Mouse (Mus musculus) heart, postnatal 14 days (tissue): Measurements from ENCODE around the gene Dnase1l1. TPM values are rescaled to one million over a fixed set of nuclear protein-coding genes. Genes with fewer than 3 reads are reported as not detected.

ENCODE experiments used
- microRNA-seq, 2 experiments: library from miRNA; unstranded; fragments of <30 nt; microRNA quantifications; one replicate each; pipeline ENCODE4 v1.2.0; 2021 to 2022
- total RNA-seq, 2 experiments: library from RNA; stranded (reverse); gene quantifications; 2 replicates each; pipeline ENCODE4 v1.2.3; 2021

Dnase1l1 gene
- total RNA-seq, 2 experiments from 2014 or later = 13.2 to 13.3 TPM

Small RNAs within 50 kb of the gene (microRNA-seq; reads per million reads assigned to microRNA genes)
- gene Mir7091 (0.12 to 0.81 reads per million in 2 experiments), gene Mir7092 (0 reads per million in 2 experiments)

Other genes with a start within 250 kb of the Dnase1l1 start
- gene Opn1mw, start 154.9 kb downstream of the Dnase1l1 start, total RNA-seq = not detected
- 10 to 100 TPM; 28.4 to 34.6 TPM for gene Mecp2, start 147.0 kb downstream of the Dnase1l1 start, total RNA-seq
- gene Tex28, start 114.5 kb downstream of the Dnase1l1 start, total RNA-seq = not detected
- gene Tktl1, start 105.1 kb downstream of the Dnase1l1 start, total RNA-seq = not detected
- gene Flna, start 32.5 kb downstream of the Dnase1l1 start, total RNA-seq = 100 to 1,000 TPM; 157 to 168 TPM
- gene Emd, start 27.6 kb downstream of the Dnase1l1 start, total RNA-seq = 10 to 100 TPM; 31.4 to 34.6 TPM
- gene Rpl10, start 11.5 kb downstream of the Dnase1l1 start, total RNA-seq = 100 to 1,000 TPM; 153 to 191 TPM
- gene Taz, start 425 bp downstream of the Dnase1l1 start, total RNA-seq = 10 to 100 TPM; 39.0 to 42.9 TPM
- 100 to 1,000 TPM; 122 TPM for gene Atp6ap1, start 14.8 kb upstream of the Dnase1l1 start, total RNA-seq
- gene Gdi1, start 22.7 kb upstream of the Dnase1l1 start, total RNA-seq = 10 to 100 TPM; 77.6 to 90.8 TPM
- 10 to 100 TPM; 28.5 to 28.6 TPM for gene Fam50a, start 30.7 kb upstream of the Dnase1l1 start, total RNA-seq
- 1 to 10 TPM in 1 of 2 experiments, under 1 TPM in 1; 0.98 to 1.1 TPM for gene Plxna3, start 46.7 kb upstream of the Dnase1l1 start, total RNA-seq
- 10 to 100 TPM; 34.7 to 38.3 TPM for gene Lage3, start 71.3 kb upstream of the Dnase1l1 start, total RNA-seq
- gene Ubl4a, start 90.9 kb upstream of the Dnase1l1 start, total RNA-seq = 10 to 100 TPM; 48.1 to 53.6 TPM
- 1 to 10 TPM; 5.3 to 5.5 TPM for gene Slc10a3, start 91.0 kb upstream of the Dnase1l1 start, total RNA-seq
- gene Fam3a, start 110.9 kb upstream of the Dnase1l1 start, total RNA-seq = 10 to 100 TPM; 16.3 to 19.2 TPM
- 10 to 100 TPM; 46.6 to 52.2 TPM for gene Ikbkg, start 111.0 kb upstream of the Dnase1l1 start, total RNA-seq
- 1 to 10 TPM; 6.7 to 8.0 TPM for gene G6pdx, start 146.9 kb upstream of the Dnase1l1 start, total RNA-seq
- gene Gm6880, start 199.1 kb upstream of the Dnase1l1 start, total RNA-seq = not detected